Mouse (Mus musculus) lung, postnatal 14 days (tissue): ENCODE results near the gene Bcl2l1.

Source experiments
- DNase-seq: peaks from one replicate; pipeline ENCODE4 v3.0.0; 2021

The Bcl2l1 gene

DNA sequence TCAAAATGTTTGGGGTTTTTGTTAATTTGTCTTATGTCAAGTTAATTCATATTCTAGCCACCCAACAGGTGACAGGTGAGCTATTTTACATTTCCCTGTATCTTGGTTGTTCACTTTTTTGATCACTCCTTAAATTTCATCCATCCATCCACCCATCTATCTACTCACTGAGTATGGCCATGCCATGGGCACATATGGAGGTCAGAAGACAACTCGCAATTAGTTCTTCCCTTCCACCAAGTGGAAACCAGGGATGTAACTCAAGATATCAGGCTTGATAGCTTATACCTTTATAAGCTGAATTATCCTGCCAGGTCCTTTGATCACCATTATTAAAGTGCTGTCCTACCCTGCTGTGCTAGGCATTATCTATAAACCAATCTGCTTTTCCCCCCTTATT, 7.8 kb downstream of the Bcl2l1 start:
- DNase-seq = no peak

- no peak for DNase-seq
Measured at GRCm38 (mm10) chr2:152821566-152821965, 10.0 kb downstream of the Bcl2l1 start.

DNA sequence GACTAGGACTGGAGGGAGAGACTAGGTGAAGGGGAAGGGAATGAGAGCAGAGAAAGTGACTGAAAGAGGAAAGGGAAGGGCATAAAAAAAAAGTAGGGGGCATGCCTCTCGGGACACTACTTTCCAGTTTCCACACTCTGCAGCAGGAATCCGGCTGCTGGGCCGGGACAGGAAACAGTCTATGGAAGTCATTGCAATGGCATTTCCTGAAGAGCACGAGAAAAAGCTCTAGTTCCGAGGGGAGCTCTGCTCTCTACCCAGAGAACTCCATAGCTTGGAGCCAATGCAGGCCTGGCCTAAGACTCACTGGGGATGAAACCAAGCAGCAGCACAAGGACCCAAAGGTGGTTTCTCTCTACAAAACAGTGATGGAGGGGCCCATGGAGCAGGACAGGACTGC, 10.5 kb downstream of the Bcl2l1 start:
- DNase-seq = peak; percentile 64

DNA sequence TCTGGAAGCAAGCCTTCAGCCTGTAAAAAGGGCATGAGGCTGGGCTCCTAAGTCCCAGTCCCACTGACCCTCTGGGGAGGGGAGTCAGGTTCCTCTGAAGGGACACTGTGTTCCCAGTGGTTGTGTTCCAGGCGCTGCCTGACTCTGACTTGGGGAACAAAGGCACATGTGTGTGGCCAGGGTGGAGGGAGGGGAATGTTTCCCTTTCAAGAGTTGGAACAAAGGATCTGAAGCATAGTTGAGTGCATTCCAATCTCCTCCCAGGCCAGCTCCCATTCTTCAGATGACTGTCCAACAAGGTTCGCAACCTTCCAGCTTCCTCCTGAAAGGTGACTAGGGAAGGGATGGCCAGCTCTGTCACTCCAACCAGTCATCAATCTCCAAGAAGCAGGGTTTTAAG, 11.2 kb downstream of the Bcl2l1 start:
- peak; percentile 80 for DNase-seq

DNA sequence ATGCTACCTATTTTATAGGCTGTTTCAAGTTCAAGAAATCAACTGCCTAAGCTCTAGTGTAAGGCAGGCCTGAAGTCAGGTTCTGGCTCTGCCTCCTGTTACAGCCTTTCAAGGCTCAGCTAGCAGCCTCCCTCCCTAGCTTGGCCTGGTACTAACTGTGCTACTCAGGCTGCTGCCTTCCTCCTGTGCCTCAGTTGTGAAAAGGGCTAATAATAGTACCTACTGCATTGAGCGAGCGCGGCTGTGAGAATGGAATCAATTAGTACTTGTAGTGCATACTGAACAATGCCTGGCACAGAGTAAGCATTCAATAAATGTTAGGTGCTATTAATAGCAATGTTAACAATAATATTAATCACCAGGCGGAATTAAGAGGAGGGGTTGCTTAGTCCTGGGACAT, 11.6 kb downstream of the Bcl2l1 start:
- peak; percentile 57 for DNase-seq

- DNase-seq = no peak
Measured at GRCm38 (mm10) chr2:152819097-152819624, 12.4 kb downstream of the Bcl2l1 start.

GRCm38 (mm10) chr2:152818679-152819078, 12.8 kb downstream of the Bcl2l1 start:
- DNase-seq = no peak

GRCm38 (mm10) chr2:152817596-152818291, 13.8 kb downstream of the Bcl2l1 start:
- DNase-seq = peak; percentile 55

DNA sequence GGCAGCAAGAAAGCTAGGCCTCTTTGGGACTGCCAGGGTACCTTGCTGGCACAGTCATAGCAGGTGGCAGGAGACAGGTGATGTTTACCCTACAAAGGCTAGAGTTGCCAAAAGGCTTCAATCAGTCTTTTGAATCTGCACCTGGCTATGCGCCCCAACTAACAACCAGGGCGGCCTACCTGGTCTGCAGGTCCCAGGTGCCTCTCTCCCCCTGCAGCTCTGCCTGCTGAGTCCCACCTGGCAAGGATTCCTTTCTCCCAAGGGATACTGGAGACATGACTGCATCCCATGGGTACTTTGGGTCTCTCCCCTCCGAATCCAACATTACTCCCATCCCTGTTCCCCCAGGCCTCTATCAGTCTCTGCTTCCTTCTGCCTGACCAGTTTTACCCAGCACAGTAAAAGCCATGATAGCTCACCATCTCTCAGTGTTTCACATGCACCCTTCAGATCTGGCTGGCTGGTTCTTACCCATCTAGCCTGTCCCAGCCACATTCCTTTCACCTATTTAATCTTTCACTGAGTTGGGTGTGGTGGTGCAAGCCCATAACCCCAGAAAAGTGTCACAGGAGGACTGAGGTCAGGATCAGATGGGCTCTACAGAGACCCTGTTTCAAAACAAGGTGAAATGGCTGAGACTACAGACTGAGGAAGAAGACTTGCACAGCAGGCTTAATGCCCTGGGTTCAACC, 14.7 kb downstream of the Bcl2l1 start:
- DNase-seq = no peak

GRCm38 (mm10) chr2:152815879-152816656, 15.5 kb downstream of the Bcl2l1 start:
- DNase-seq = no peak

- no peak for DNase-seq
Measured at GRCm38 (mm10) chr2:152814213-152814874, 17.2 kb downstream of the Bcl2l1 start.

GRCm38 (mm10) chr2:152813232-152813631, 18.3 kb downstream of the Bcl2l1 start:
- DNase-seq = no peak

GRCm38 (mm10) chr2:152811336-152812165, 20.0 kb downstream of the Bcl2l1 start:
- no peak for DNase-seq

DNA sequence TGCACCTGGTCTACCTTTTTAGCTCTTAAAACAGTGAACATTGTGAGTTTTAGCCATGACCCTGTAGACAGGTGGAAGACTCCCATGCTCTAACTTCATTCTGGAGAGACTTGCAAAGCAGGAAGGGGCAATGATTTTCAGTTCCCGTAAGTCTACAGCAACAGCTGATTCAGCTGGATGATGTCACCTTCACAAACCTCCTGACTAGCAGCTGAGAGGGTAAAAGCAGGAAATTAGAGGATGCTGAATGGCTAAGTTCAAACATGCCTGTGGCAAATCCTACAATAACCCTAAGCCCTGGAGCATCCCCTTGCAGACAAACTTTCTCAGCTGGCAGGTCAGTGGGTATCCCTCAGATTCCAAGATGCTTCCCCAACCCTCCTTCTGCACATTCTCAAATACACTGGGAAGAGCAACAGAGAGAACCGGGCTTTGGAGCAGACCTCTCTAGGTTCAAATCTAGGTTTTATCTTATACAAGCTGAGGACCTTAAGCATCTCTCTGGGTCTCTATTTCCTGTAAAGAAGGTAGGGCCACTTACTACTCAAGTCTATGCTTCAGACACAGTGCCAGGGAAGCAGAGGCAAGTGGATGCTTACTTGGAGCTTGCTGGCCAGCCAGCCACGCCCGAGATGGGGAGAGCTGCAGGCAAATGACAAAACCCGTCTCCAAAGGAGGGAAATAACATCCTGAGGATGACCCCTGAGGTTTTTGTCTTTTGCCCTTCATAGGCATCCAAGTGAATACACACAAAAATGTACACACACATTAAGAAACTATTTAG, 21.2 kb downstream of the Bcl2l1 start:
- DNase-seq = no peak

DNA sequence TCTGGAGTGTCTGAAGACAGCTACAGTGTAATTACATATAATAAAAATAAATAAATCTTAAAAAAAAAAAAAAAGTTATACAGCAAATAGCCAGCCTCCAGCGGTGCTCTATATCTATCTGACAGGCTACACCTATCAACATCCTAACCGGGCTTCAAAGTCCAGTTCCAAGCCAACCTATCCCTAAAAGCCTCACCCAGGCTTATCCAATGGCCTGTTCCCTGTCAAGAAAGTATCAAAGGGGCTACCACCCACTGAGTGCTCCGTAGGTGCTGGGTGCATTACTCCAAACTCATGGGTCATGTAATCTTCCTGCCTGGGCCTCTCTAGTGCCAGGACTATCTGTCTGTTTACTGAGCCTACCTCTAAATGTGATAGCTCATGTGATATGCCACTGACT, 23.4 kb downstream of the Bcl2l1 start:
- DNase-seq = no peak

DNA sequence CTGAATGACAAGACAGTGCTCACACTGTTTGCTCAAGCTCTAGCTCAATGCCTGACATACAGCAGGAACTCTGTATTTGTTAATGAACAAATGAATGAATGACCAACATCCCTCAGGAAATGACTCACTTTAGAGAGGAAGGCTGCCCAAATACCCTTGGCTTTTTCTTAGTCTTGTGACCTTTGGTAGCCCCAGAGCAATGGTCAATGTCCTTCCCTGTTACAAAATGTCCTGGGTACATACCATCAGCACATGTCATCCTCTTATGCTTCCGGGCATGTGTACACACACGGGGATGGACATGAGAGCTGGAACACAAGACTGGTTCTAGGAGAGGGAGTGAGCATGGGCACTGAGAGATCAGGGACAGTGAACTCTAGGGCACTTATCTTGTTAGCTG, 25.5 kb downstream of the Bcl2l1 start:
- no peak for DNase-seq

DNA sequence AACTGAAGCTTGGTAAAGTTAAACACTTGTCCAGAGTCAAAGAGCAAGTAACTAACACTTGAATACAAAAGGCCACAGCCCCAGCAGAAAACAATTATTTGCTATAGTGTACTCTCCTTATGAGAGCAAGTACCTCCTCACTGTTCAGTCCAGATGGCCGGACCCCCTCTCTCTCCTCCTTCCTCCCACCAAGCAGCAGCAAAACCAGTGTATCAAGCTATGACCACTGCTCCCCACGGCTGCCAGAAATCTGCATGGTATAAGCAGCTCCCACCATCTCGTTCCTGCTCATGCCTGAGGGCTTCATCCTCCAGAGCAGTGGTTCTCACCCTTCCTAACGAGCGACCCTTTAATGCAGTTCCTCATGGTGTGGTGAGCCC, 26.4 kb downstream of the Bcl2l1 start:
- no peak for DNase-seq

DNA sequence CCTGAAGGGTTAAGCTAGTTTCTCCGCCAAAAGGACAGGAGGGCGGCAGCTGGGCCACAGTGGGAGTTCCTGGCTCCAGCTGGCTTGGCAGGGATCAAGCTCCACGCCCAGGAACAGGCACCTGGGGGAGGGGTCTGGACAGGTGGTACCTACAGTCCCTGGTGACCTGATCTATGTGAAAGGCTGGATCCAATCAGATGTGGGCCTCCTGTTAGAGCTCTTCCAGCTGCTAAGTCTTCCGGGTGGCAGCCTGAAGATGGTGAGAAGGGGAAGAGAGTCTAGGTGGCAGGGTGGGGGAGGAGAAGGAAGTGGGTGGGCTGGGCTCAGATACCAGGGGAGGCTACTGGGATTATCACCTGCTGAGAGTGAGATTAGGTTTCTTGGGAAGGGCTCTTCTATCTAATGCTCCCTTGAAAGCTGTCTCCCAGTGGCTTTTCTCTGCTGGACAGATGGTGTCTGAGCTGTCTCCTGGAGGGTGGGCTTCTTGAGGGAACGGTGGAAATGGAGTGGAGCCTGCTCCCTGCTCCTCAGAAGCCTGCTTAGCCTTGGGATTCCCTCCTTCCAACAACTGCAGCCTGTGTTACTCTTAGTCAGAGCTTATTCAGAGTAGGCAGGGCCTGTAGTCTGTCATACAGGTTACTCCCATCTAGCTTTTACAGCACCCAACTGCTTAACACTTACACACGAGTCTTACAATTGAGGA, 27.0 kb downstream of the Bcl2l1 start:
- no peak for DNase-seq

- DNase-seq = no peak
Measured at GRCm38 (mm10) chr2:152803081-152803480, 28.4 kb downstream of the Bcl2l1 start.

- no peak for DNase-seq
Measured at GRCm38 (mm10) chr2:152802303-152802702, 29.2 kb downstream of the Bcl2l1 start.

DNA sequence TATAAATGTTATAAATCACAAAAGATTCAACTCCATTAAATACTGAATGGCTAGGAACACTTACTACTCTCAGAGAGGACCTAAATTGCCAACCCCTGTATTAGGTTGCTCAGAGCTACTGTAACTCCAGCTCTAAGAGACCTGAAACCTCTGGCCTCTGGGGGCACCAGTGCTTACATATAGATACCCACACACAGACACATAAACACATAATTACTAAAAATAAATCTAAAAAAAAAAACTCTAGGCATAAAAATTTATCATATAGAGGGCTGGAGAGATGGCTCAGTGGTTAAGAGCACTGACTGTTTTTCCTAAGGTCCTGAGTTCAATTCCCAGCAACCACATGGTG, 30.8 kb downstream of the Bcl2l1 start:
- DNase-seq = no peak
